Mouse (Mus musculus) embryonic facial prominence, embryonic 11.5 days (tissue): ENCODE data around the gene B4galt5. TPM values are rescaled to one million over a fixed set of nuclear protein-coding genes. Genes with fewer than 3 reads are reported as not detected.

Experiments
- ATAC-seq: fragments of 200-750 bp; cut with Nextera tagmentation; replicated peaks from 2 replicates; pipeline ENCODE4 v1.8.0; 2017; ENCODE audit warnings: low read depth; ENCODE audit not compliant: insufficient number of reproducible peaks, low FRiP score, low TSS enrichment
- DNase-seq: peaks from one replicate; pipeline ENCODE4 v3.0.0-alpha.2; 2015; ENCODE audit warnings: low spot score
- H3K27ac ChIP-seq: fragments of 300-500 bp; sonication (generic); replicated peaks from 2 replicates; pipeline ENCODE4 v1.5.1; 2014; ENCODE audit warnings: mild to moderate bottlenecking, low read depth, low read length, control low read depth
- H3K27me3 ChIP-seq: fragments of 300-500 bp; sonication (generic); 2 replicates; pipeline ENCODE4 v1.6.1; 2014; ENCODE audit warnings: mild to moderate bottlenecking, low read length, moderate library complexity, mixed read lengths; ENCODE audit not compliant: control insufficient read depth, insufficient read depth
- H3K36me3 ChIP-seq: fragments of 300-500 bp; sonication (generic); replicated peaks from 2 replicates; pipeline ENCODE4 v1.6.1; 2014; ENCODE audit warnings: low read depth, mild to moderate bottlenecking, low read length, moderate library complexity, mixed read lengths; ENCODE audit not compliant: control insufficient read depth, insufficient read depth
- H3K4me1 ChIP-seq: fragments of 300-500 bp; sonication (generic); 2 replicates; pipeline ENCODE4 v1.6.1; 2014; ENCODE audit warnings: low read length, mixed read lengths; ENCODE audit not compliant: control insufficient read depth, insufficient read depth
- H3K4me2 ChIP-seq: fragments of 300-500 bp; sonication (generic); 2 replicates; pipeline ENCODE4 v1.6.1; 2014; ENCODE audit warnings: low read depth, mild to moderate bottlenecking, control low read depth, low read length, moderate library complexity
- H3K4me3 ChIP-seq: fragments of 300-500 bp; sonication (generic); 2 replicates; pipeline ENCODE4 v1.5.1; 2014; ENCODE audit warnings: low read depth, low read length, control low read depth
- H3K9ac ChIP-seq: fragments of 300-500 bp; sonication (generic); replicated peaks from 2 replicates; pipeline ENCODE4 v1.6.1; 2014; ENCODE audit warnings: mild to moderate bottlenecking, control low read depth, low read length
- H3K9me3 ChIP-seq: fragments of 300-500 bp; sonication (generic); replicated peaks from 2 replicates; pipeline ENCODE4 v1.6.1; 2016; ENCODE audit warnings: mild to moderate bottlenecking, low read length, inconsistent platforms, mixed read lengths; ENCODE audit not compliant: control insufficient read depth
- WGBS: fragments of 180-500 bp; shearing (Covaris S2); extraction: QIAGEN DNeasy Blood & Tissue Kit; methylation state at CpG from one replicate; pipeline ENCODE4 v1.1.7; 2014; 5-methylcytosine and 5-hydroxymethylcytosine counted together
- polyA plus RNA-seq: library from polyadenylated mRNA; unstranded; fragments of >200 nt; fragmentation: Nextera tagmentation; extraction: Ambion mirVana; gene quantifications from 2 replicates; pipeline ENCODE4 v1.2.1, GENCODE M21; 2014

B4galt5 gene
- polyA plus RNA-seq, 1 experiment from 2014 or later = 17.0 TPM

DNA sequence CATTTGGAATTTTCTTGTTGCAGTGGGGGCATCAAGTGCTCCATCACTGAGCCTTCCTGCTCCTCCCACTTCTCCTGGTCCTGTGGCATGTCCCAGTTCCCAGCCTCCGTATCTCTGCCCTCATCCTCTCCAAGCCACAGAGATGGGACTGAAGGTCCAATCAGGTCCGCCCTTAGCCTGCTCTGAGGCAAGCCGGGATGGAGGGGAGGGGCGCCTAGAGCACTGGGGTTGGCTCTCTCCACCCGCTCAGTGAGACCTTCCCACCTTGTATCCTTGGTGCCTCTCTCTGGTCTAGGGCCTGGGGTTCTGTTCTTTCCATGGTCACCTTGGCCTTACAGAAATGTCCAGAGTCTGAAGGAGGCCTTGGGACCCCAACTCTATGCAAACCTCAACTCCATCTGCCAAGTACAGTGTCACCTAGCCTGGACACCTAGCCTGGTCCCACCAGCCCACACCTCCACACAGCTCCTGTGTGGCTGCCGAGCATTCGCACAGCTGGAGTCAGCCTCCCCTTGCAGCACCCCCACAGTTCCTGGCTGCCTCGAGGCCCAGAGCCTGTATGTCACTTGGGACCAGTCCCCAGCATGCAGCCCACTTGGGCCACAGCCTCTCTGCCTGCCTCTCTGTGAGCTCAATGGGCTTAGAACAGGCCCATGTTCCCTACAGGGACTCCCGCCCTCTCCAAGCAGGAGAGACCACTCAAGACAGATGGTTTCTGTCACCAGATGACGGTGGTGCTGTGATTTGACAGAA, 74.1 kb downstream of the B4galt5 start:
- DNase-seq = no peak
- WGBS = 61% methylated on average over 10 of the region's 10 CpGs
- Histone ChIP-seq H3K9ac (no peak overlapping the region), H3K36me3 (no peaks in the 10 kb centered on the region), H3K27me3 (no peaks in the 10 kb centered on the region), H3K4me2 (no peak overlapping the region), H3K4me3 (no peak overlapping the region), H3K27ac (no peak overlapping the region), H3K9me3 (no peaks in the 10 kb centered on the region), H3K4me1 (no peaks in the 10 kb centered on the region)
- ATAC-seq = no peak

DNA sequence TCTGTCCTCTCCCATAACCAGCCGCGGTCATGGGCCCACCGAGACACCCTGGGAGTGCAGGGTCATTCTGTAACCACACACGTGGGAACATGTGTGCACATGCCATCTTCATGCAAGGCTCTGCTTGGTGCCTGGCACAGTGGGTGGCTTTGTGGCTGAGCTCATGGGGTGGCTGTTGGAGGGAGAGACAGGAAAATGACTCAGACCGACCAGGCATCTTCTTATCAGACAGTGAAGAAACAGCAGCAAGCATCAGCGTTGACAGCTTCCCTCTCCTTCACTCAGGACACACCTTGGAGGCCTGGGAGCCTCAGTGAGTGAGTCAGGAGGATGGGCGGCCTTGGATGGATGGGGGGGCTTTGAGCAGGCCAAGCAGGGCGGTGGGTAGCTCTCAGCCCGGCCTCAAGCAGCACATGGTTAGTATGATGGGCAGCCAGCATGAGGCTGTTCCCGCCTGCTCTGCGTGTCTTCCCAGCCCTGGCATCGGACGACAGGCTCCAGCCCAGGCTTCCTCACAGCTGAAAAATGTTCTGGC, 75.7 kb downstream of the B4galt5 start:
- H3K27ac ChIP-seq = no peak overlapping the region
- H3K27me3 ChIP-seq = no peaks in the 10 kb centered on the region
- no peaks in the 10 kb centered on the region for H3K4me1 ChIP-seq
- H3K9me3 ChIP-seq = no peaks in the 10 kb centered on the region
- no peaks in the 10 kb centered on the region for H3K36me3 ChIP-seq
- H3K4me2 ChIP-seq = no peak overlapping the region
- no peak for ATAC-seq
- no peak overlapping the region for H3K4me3 ChIP-seq
- no peak for DNase-seq
- WGBS = 75% methylated on average over 13 of the region's 13 CpGs
- no peak overlapping the region for H3K9ac ChIP-seq

DNA sequence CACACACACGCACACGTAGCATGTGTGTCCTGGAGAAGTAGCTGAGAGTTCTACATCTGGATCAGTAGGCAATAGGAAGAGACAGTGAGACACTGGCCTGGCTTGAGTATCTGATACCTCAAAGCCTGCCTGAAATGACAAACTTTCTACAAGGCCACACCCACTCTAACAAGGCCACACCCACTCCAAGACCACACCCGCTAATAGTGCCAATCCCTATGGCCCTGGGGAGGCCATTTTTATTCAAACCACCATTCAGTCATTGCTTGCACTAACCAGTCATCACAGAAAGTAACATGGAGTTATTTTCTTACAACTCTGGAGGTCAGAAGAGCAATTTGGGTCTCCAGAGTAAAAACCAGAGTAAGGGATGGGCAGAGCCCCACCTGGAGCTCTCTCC, 76.3 kb downstream of the B4galt5 start:
- no peaks in the 10 kb centered on the region for H3K9me3 ChIP-seq
- no peaks in the 10 kb centered on the region for H3K4me1 ChIP-seq
- no peak overlapping the region for H3K4me2 ChIP-seq
- DNase-seq = no peak
- no peaks in the 10 kb centered on the region for H3K27me3 ChIP-seq
- H3K27ac ChIP-seq = no peak overlapping the region
- no peak for ATAC-seq
- no peaks in the 10 kb centered on the region for H3K36me3 ChIP-seq
- H3K4me3 ChIP-seq = no peak overlapping the region
- no peak overlapping the region for H3K9ac ChIP-seq
- 86% methylated on average over 3 of the region's 3 CpGs for WGBS

DNA sequence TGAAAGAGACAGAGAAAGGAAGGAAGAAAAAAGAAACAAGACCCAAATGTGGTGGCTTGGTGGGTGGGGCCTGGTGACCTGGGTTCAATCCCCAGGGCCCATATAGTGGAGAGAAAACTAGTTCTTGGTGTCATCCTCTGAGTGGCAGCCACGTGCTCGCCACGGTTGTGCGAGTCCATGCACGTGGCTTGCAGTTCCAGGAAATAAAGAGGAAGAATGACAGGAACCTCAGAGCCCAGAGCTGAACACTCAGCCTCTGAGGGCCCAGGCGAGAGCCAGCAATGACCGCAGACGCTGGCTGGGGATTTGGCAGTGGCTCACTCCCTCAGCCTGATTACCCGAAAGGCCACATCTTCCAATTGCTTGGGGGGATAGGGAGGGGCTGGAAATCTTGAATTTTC, 77.9 kb downstream of the B4galt5 start:
- Histone ChIP-seq H3K4me1 (no peaks in the 10 kb centered on the region), H3K4me2 (no peak overlapping the region), H3K9me3 (no peaks in the 10 kb centered on the region), H3K4me3 (no peak overlapping the region), H3K27ac (no peak overlapping the region), H3K9ac (no peak overlapping the region), H3K36me3 (no peaks in the 10 kb centered on the region), H3K27me3 (no peaks in the 10 kb centered on the region)
- 74% methylated on average over 9 of the region's 9 CpGs for WGBS
- DNase-seq (no peak), ATAC-seq (no peak)

DNA sequence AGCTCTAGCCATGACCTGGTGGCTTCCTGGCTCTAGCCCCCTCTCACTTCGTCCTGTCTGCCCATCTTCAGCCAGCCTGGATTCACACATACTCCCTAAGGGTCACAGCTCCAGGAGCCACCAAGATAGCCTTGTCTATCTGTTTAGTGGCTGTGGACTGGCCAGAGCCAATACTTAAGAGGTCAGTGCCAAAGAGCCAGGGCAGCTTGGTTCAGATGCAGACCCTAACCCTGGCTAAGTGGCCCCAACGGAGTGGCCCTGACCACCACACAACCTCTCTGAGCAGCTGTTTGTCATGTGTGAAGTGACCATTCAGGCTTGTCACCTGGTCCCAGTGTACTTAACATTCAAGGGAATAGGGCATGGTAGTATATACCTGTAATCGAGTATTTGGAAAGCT, 78.5 kb downstream of the B4galt5 start:
- Histone ChIP-seq H3K9me3 (no peaks in the 10 kb centered on the region), H3K27ac (no peak overlapping the region), H3K4me1 (no peaks in the 10 kb centered on the region), H3K27me3 (no peaks in the 10 kb centered on the region), H3K36me3 (no peaks in the 10 kb centered on the region), H3K4me3 (no peak overlapping the region), H3K4me2 (no peak overlapping the region), H3K9ac (no peak overlapping the region)
- no peak for DNase-seq
- WGBS = 83% methylated on average over 3 of the region's 3 CpGs
- no peak for ATAC-seq

DNA sequence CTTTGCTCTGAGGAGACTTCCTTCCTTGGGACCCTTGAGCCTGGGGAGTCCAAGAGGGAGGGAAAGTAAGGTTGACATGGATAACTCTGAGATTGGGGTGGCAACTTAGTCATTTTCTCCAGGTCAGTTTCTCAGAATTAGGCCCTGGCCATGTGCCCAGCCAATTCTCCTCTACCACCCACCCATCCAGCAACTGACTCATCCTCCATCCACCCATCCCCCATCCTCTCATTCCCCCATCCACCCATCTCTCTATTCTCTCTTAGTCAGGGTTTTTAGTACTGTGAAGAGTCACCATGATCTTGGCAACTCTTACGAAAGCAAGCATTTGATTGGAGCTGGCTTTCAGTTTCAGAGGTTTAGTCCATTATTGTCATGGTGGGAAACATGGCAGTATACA, 80.3 kb downstream of the B4galt5 start:
- no peaks in the 10 kb centered on the region for H3K36me3 ChIP-seq
- H3K27me3 ChIP-seq = no peaks in the 10 kb centered on the region
- no peaks in the 10 kb centered on the region for H3K9me3 ChIP-seq
- no peak overlapping the region for H3K4me3 ChIP-seq
- no peak overlapping the region for H3K9ac ChIP-seq
- 93% methylated on average over 1 of the region's 1 CpGs for WGBS
- DNase-seq (no peak), ATAC-seq (no peak)
- no peak overlapping the region for H3K4me2 ChIP-seq
- H3K27ac ChIP-seq = no peak overlapping the region
- H3K4me1 ChIP-seq = no peaks in the 10 kb centered on the region

DNA sequence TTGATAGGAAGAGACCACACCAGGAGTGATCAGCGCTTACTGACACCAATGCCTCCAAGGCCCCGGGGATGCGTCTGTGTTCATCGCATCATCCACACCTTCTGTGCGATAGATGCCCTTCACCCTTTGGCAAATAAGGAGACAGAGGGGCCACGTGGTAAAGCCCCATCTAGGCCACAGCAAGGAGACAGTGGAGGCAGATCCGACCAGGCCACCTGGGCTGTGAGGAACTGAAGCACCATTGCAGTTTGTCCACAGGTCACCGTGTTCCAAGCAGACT, 80.6 kb downstream of the B4galt5 start:
- DNase-seq (no peak), ATAC-seq (no peak)
- Histone ChIP-seq H3K4me3 (no peak overlapping the region), H3K4me1 (no peaks in the 10 kb centered on the region), H3K36me3 (no peaks in the 10 kb centered on the region), H3K9ac (no peak overlapping the region), H3K4me2 (no peak overlapping the region), H3K9me3 (no peaks in the 10 kb centered on the region), H3K27me3 (no peaks in the 10 kb centered on the region), H3K27ac (no peak overlapping the region)
- 91% methylated on average over 8 of the region's 8 CpGs for WGBS

DNA sequence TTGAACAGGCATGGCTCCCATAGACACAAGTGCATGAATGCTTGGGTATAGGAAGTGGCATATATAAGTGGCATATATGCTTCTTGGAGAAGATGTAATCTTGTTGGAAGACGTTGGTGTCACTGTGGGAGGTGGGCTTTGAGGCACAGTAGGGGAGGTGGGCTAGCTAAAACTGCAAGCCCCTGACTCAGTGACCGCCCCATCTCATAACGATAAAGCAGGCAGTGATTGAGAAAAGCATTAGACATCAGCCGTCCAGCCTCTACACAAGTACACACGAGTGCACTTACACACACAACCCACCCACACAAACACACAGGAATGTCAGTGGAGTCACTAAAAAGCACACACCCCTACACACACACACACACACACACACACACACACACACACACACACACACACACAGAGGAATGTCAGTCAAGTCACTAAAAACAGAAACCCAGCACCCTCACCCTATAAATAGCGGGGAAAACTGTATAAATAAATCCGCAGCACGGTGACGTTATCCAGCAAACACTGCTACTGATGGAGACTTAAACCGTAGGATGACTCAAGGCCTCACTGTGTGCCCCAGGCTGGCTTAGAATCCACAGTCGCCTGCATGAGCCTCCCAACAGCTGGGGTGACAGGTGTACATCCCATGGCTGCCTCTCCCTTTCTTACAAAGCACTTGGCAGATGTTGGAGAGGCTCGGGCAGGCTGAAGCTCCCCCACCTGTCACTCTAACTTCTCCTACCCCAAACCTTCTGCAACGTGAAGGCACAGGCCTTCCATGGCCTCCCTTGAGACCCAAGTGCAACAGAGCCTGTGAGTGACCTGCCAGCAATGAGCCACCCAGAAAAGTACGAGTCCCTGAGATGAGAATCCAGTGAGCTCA, 81.2 kb downstream of the B4galt5 start:
- WGBS = 82% methylated on average over 14 of the region's 14 CpGs
- ATAC-seq = no peak

More for the DNA sequence above, 81.2 kb downstream of the B4galt5 start:
- Histone ChIP-seq H3K9me3 (no peaks in the 10 kb centered on the region), H3K4me3 (no peak overlapping the region), H3K36me3 (no peaks in the 10 kb centered on the region), H3K4me1 (no peaks in the 10 kb centered on the region), H3K27me3 (no peaks in the 10 kb centered on the region), H3K4me2 (no peak overlapping the region), H3K9ac (no peak overlapping the region), H3K27ac (no peak overlapping the region)
- DNase-seq = no peak
